Mouse (Mus musculus) heart, adult 8-10 months (tissue): ENCODE measurements around the gene Isy1. TPM values are rescaled to one million over a fixed set of nuclear protein-coding genes. Genes with fewer than 3 reads are reported as not detected.
"Not testable (repeated sequence)": the region's sequence is repeated elsewhere in the genome, so short reads cannot be mapped to it uniquely, and the experiment has no call there.

ENCODE experiments used
- DNase-seq: peaks from one replicate; pipeline ENCODE4 v3.0.0; 2022; ENCODE audit warnings: low spot score
- total RNA-seq, 4 experiments: library from RNA; stranded (reverse); gene quantifications; 2 replicates each; pipeline ENCODE4 v1.2.4; 2022

The Isy1 gene
- total RNA-seq, 4 experiments from 2014 or later: 18.4 to 28.1 (median 20.6) TPM

DNA sequence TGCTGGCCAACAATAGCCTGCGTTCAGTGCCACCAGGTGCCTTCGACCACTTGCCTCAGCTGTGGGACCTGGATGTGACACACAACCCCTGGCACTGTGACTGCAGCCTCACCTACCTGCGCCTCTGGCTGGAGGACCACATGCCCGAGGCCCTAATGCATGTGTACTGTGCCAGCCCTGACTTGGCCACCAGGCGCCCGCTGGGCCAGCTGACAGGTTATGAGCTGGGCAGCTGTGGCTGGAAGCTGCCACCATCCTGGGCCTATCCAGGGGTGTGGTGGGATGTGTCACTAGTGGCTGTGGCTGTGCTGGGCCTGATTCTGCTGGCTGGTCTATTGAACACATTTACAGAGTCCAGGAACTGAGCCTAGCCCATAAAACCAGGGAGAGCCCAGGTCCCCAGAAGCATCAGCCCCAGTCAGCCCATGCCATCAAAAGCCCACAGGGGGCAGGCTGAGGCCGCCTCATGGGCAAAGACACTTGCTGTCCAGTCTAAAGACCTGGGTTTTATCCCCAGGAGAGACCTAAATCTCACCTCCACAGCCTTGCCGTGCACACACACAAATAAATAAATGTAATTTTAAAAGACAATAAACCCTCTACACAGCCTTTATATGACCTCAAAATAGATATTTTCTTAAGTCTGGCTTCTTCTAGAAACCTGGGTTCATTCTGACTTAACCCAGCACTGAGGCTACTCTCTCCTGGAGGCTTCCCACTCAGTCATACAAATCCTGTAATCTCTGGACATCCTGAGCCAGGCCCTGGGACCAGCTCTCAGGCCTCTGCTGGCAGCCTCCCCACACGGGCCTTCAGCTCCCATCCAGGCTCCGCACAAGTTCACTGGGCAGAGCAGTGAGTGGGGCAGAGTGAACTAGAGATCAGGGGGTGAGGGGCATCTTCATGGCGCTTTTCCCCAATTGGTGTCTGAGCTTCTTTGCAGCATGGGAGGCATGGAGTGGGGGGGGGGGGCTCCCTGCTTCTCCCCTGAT, 59.1 kb downstream of the Isy1 start:
- DNase-seq: no peak

DNA sequence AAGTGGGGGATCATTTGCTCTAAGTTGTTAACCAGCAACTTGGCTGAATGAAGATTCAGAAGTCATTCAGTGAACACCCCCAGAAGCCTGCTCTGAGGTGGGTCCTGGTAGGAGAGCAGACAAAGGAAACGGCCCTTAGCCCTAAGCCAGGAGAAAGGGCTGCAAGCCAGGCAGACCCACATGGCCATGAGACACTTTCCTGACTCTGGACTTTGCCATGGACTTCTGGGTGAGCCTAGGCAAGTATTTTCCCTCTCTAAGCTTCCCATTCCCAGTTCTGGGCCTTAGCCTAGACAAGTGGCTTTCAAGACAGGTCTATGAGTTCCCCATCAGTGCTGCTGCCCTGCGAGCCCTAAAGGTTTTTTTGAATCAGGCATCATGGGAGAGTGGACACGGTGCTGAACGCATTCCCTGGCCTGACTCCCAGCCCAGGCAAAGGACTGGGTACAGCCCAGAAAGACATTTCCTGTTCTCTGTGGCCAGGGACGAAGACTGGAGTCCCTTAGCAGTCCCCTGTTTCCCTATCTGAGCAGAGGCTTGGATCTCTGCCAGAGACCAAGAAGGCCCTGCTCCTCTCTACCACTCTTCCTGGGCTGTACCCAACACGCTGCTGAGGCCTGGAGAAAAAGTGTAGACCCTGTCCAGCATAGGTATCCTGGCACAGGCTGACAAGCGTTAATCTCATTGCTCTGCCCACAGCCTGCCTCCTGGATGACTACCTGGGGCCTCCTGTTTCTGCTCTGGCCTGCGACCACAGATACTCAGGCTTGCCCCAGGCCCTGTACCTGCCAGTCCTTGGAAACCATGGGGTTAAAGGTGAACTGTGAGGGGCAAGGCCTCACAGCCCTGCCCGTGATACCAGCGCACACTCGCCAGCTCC, 60.1 kb downstream of the Isy1 start:
- DNase-seq: no peak

DNA sequence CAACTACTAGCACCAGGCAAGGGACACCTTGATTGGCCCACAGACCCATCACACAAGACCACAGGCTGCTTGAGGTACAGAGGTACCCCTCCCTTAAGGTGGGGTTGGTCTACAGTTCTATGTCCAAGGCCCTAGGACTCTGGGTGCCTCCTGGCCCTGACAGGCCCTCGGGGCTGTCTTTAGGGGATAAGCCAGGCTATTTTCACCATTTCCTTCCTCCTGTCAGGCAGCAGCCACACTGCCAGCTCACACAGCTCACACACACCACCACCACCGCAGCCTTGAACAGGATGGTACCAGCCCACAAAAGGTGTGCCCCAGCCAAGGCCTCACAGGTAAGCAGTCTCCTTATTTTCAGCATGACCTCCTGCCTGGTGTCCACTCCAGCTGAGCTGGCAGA, 60.8 kb downstream of the Isy1 start, which contains the start of gene Gp9:
Gene Gp9, plus strand, starts transcription at position 231 of the 400 bp plus-strand sequence.
- no peak for DNase-seq

DNA sequence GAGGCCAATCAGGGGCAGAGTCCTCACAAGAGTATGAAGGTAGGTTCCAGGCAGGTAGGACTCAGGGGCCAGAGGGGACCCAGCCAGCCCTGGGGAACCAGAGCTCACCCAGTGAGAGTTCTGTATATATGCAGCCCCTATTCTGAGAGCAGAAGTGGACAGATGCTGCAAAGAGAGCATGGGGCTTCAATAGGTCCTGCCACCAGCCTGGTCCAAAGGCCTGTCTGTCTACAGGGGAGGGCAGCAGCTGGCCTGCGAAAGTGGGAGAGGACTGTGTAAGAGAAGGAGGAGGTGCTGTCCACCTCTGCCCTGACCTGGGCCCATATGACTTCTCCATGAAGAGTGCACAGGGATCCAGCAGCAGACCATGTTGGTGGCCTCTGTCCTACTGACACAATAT, 61.9 kb downstream of the Isy1 start:
- no peak for DNase-seq

DNA sequence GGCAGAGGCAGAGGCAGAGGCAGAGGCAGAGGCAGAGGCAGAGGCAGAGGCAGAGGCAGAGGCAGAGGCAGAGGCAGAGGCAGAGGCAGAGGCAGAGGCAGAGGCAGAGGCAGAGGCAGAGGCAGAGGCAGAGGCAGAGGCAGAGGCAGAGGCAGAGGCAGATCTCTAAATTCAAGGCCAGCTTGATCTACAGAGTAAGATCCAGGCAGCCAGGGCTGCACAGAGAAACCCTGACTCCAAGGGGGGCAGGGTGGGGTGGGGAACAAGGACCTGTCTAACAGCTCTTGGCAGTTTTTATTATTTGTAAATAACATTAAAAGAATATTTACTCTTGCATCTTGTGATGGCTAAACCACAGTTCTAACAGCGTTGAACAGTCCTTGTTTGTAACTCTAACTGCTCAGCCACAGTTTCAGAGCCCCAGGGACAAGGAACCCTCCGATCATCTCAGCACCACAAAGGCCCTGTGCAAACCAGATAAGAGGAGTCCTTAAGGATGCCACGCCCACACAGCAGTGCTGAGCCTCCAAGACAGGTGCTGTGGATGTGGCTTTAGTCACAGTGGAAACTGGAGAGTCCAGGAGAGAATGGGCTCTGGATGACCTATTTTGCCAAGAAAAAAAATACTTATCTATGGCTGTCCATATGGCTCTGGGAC, 62.9 kb downstream of the Isy1 start:
- DNase-seq: no peak

GRCm38 (mm10) chr6:87774909-87775308, 63.7 kb downstream of the Isy1 start:
- DNase-seq: no peak

- no peak for DNase-seq
Observed at GRCm38 (mm10) chr6:87774466-87774865, 64.1 kb downstream of the Isy1 start.

- no peak for DNase-seq
Observed at GRCm38 (mm10) chr6:87770626-87771025, 68.0 kb downstream of the Isy1 start.

DNA sequence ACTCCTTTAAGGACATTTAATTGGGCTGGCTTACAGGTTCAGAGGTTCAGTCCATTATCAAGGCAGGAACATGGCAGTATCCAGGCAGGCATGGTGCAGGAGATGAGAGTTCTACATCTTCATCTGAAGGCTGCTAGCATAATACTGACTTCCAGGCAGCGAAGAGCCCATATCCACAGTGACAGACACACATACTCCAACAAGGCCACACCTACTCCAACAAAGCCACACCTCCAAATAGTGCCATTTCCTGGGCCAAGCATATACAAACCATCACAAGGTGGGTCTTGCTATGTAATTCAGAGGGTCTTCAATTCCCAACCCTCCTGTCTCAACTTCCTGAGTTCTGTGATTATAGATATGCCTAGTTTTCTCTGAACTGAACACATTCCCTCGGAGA, 74.3 kb downstream of the Isy1 start:
- DNase-seq: not testable (repeated sequence)

Other genes starting within 250 kb of the Isy1 start
- under 1 TPM; 0.62 to 0.68 (median 0.66) TPM for gene Prokr1, start 248.1 kb downstream of the Isy1 start, total RNA-seq
- gene Aplf, start 166.6 kb downstream of the Isy1 start, total RNA-seq: 1 to 10 TPM; 2.2 to 3.0 (median 2.7) TPM
- 1 to 10 TPM in 3 of 4 experiments, under 1 TPM in 1; 0.53 to 1.2 (median 1.1) TPM for gene Efcc1, start 107.9 kb downstream of the Isy1 start, total RNA-seq
- gene Gp9, start 60.7 kb downstream of the Isy1 start, total RNA-seq: 1 to 10 TPM in 3 of 4 experiments, under 1 TPM in 1; 0.81 to 3.6 (median 1.6) TPM
- gene Rab43, start 26.6 kb downstream of the Isy1 start, total RNA-seq: 10 to 100 TPM in 1 of 4 experiments, 1 to 10 TPM in 3; 7.9 to 13.3 (median 9.0) TPM
- 1 to 10 TPM in 1 of 4 experiments, under 1 TPM in 1, not detected in 2; 0.24 to 1.9 TPM for gene Gm45140, start 3.0 kb downstream of the Isy1 start, total RNA-seq
- 100 to 1,000 TPM; 315 to 376 (median 329) TPM for gene Cnbp, start 12.3 kb upstream of the Isy1 start, total RNA-seq
- gene Copg1, start 49.0 kb upstream of the Isy1 start, total RNA-seq: 10 to 100 TPM; 38.3 to 41.1 (median 40.0) TPM
- 1 to 10 TPM; 7.8 to 9.4 (median 9.1) TPM for gene Hmces, start 75.1 kb upstream of the Isy1 start, total RNA-seq
- 1 to 10 TPM in 2 of 4 experiments, under 1 TPM in 2; 0.80 to 1.4 (median 1.2) TPM for gene H1fx, start 142.8 kb upstream of the Isy1 start, total RNA-seq
- 100 to 1,000 TPM; 276 to 300 (median 281) TPM for gene Rab7, start 206.5 kb upstream of the Isy1 start, total RNA-seq
- 100 to 1,000 TPM in 3 of 4 experiments, 10 to 100 TPM in 1; 92.5 to 117 (median 111) TPM for gene Rpn1, start 245.7 kb upstream of the Isy1 start, total RNA-seq